Mouse (Mus musculus) right cerebral cortex, postnatal 36 days (tissue): ENCODE measurements at regions not wholly inside any gene's neighbourhood (a gene's known extent, or its start where the extent isn't known, plus 50 kb on each side); places are given as distances from the start of the nearest gene placed in this dataset.

Source experiments
- DNase-seq, 2 experiments: peaks; one replicate each; pipeline ENCODE4 v3.0.0; 2022; ENCODE audit warnings: low spot score in 2 of 2, mixed read lengths in 1 of 2

DNA sequence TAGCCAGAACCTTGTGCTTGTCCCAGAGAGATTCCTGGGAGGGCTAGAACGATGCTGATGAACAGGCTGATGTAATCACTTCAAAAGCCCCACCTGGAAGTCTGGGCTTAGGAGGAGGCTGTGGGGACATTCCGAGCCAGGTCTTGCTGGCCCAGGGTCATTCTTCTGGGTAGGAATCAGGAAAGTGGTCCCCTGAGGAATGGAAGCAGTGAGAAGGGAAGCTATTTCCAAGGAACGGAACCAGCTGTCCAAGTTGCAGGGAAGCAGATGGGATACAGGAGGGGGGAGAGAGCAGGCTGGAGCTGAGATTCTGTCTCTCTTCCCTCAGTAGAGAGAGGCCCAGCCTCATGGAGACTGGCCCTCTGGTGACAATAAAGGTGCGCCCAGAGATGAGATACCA lies 243.9 kb downstream of the Tcf7l2 start:
- no peak for DNase-seq

DNA sequence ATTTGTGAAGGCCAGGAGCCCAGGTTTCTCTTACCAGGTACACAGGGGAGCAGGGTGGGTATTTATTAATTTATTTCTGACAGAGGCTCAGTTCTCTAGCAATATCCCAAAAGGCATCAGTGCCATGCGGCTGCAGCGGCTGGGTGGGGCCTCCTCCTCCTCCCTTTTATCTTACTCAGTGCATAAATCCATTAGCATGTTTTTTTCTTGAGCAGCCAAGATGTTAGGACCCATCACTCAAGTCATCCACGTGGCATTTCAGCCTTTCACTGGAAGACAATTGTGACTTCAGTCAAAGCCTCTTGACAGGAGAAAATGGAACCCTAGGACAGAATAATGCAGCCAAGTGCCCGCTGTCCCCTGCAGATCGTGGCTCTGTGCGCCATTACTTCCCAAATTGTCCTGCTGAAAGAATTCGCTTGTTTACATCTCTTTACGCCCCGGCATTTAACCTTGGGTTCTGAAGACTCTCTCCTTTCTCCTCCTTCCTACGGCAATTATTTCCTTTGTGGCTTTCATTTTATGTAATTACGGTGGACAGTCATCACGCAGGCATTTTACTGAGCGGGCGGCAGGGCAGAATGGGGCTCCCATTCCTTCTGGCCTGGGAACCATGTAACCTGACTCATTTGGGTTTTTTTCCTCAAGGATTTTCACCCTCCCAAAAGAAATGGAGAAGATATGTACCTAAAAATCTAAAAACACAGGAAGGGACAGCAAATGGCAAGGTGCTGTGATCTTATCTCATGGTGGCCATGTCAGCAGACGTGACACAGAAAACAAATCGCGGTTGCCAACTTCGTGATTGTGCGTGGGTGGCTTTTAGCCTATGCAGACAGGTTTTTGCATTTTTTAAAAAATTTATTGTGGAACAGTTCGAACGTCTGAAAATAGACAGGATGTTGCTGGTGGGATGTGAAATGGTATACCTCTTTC lies 250.4 kb downstream of the Tcf7l2 start:
- DNase-seq: peak; percentile 44 to 61

DNA sequence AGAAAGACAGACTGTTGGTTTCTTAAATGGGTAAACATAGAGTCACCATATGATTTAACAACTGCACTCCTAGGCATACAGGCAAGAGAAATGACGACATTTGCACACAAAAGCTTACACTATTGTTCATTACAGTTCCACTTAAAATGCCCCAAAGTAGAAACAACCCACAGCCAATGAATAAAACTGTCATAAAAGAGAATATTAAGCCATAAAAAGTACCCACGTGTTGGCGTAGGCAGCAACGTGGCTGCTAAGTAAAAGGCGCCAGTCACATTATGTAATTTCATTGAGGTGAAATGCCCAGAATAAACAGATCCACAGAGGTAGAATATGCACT lies 251.1 kb downstream of the Tcf7l2 start:
- peak; percentile 17 to 25 for DNase-seq

DNA sequence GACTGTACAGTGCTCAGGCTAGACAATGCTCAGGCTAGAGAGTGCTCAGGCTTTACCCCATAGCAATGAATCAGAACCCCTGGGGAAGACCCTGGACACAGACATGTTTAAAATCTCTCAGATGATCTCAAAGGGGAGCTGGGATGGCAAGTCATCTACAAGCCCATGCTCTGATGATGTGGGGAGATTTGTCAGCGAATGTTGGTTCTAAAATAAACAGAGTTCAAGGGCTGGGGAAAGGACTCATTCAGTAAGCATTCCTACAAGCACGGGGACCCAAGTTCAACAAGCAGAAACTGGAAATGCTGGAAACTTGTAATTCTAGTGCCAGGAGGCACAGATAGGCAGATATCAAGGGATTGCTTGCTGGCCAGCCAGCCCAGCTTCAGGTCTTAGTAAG lies 254.1 kb downstream of the Tcf7l2 start:
- no peak for DNase-seq

- no peak for DNase-seq
Observed at GRCm38 (mm10) chr19:55998454-55999180, 257.0 kb downstream of the Tcf7l2 start.

- DNase-seq: no peak
Observed at GRCm38 (mm10) chr19:55999409-55999808, 257.8 kb downstream of the Tcf7l2 start.

DNA sequence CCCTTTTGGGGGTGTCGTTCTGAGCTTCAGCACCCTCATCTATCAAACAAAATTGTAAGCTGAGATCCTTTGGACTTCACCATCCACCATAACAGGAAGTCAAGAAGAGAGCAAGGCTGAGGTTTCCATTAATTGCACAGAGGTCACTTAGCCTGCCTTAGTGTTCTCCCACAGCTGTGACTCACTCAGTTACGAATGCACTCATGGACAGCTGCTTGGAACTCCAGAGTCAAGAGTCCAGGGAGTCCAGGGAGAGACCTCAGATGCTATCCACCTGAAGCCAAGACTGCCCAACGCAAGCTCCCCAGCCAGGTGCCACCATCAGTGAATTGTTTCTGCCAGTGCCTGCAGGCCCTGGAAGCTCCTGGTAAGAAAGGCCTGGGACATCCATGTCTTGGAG lies 259.8 kb downstream of the Tcf7l2 start:
- DNase-seq: no peak

- no peak for DNase-seq
Observed at GRCm38 (mm10) chr19:56005886-56006285, 264.3 kb downstream of the Tcf7l2 start.

DNA sequence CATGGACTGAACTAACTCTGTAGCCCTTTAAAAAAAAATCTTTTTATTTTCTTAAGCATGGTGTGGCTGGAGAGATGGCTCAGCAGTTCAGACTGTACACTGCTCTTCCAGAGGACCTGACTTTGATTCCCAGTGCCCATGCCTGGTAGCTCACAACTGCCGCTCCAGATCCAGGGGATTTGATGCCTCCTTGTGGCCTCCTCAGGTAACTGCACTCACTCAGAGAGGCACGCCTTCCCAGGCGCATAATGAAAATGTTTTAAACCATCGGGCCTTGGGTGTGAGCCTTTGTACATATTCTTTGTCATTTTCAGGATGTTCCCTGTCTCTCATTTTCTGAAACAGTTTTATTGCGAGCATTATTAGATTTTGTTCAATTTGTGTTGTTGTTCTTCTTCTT lies 265.8 kb downstream of the Tcf7l2 start:
- no peak for DNase-seq

- DNase-seq: no peak
Observed at GRCm38 (mm10) chr19:56010766-56011165, 269.1 kb downstream of the Tcf7l2 start.

DNA sequence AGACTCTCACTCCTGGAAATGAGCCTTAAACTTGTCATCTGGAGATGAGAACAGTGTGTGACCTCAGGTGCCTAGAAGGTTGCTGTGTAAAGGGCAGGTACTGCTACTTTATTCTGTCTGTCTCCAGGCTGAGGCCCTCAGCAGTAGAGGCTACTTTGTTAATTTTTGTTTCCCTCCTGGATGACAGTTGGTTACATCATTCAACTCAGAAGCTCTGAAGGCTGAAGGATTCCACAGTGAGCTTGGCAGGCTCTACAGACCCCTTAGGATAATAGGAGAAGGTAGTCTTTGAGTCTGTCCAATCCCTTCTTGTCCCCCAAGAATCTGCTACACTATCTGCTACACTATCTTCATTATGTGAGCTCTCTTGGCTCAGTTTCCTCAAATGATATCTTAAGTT lies 269.7 kb downstream of the Tcf7l2 start:
- no peak for DNase-seq

- no peak for DNase-seq
Observed at GRCm38 (mm10) chr19:56016548-56017346, 270.2 kb upstream of the Habp2 start.

- DNase-seq: no peak
Observed at GRCm38 (mm10) chr19:56017524-56017923, 269.4 kb upstream of the Habp2 start.

DNA sequence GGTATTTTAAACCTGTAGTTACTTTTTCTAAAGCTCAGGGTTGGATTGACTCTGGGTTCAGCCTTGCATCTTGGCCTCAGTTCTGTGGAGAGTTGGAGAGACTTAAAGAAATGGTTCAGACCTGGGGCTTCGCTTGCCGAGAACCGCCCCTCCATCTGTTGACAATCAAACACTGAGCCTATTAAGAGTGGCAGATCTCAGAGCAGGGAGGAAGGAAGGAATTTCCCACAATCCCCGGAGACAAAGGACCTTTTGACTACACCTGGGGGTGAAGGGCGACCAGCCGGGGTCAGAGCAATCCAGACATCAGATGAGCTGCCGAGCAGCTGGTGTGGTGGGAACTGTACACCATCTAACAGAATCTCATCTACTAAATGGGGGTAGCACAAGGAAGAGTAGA lies 267.8 kb upstream of the Habp2 start:
- no peak for DNase-seq

DNA sequence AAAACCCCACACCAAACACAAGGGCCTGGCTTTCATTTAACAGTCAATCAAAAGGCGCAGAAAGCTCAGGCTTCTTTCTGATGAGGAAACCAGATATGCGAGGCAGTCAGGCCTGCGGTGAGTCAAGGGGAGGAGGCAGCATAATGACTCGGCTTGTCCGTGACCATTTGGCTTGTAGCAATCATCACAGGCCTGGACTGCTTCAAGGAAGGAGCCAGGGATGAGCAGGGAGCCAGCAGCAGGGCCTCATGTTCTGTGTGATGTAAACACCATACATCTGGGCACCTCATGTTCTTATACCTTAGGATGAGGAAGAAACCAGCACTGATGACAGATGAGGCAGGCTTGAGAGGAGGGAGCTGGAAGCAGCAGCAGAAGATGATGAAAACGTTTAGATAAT lies 264.6 kb upstream of the Habp2 start:
- DNase-seq: no peak

- no peak for DNase-seq
Observed at GRCm38 (mm10) chr19:56024599-56024998, 262.3 kb upstream of the Habp2 start.

- peak; percentile 48 to 59 for DNase-seq
Observed at GRCm38 (mm10) chr19:56029428-56030281, 257.3 kb upstream of the Habp2 start.

GRCm38 (mm10) chr19:56030401-56030925 lies 256.5 kb upstream of the Habp2 start:
- no peak for DNase-seq

DNA sequence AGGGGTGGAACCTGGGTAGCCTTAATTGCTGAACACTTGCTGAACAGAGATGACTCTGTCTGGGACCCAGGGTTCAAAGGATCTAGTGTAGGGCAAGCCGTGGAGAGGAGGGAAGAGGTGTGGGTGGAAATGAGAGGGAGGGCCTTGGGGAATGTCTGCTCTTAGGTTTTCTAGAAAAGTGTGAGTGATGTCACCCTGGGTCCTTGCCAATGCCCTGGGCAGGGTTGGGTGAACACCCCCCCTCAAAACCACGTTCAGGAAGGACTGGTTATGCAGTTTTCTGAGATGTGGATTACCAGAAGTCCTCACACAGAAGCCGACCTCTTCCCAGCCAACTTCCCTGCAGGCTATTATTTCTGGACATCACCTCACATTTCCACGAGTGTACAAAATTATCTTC lies 252.4 kb upstream of the Habp2 start:
- DNase-seq: no peak

GRCm38 (mm10) chr19:56037584-56037983 lies 249.4 kb upstream of the Habp2 start:
- no peak for DNase-seq
